Mouse (Mus musculus) layer of hippocampus, adult 8-10 months (tissue): ENCODE measurements at regions not wholly inside any gene's neighbourhood (a gene's known extent, or its start where the extent isn't known, plus 50 kb on each side); places are given as distances from the start of the nearest gene placed in this dataset.

ENCODE experiments used
- DNase-seq, 2 experiments: peaks; one replicate each; pipeline ENCODE4 v3.0.0; 2022; ENCODE audit warnings: low spot score in 2 of 2

DNA sequence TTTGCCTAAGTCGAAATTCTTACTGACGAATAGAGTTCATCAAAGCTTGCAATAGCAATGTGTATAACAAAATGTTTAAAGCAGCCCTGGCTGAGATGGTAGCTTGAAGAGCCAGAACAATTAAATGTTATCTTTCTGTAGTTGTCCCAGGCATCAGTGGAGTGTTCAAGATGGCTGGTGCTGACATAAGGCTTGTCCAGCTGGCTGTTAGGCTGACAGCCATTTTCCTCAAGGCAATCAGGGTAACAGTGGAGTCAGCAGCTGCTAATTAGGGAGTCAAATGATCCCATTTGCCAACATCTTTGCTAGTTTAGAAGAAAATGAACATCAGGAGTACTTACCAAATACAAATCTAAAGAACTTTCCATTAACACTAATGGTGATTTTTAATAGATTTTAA lies 936.3 kb downstream of the Nsun3 start:
- DNase-seq, result peak; percentile 18 to 37
